Mouse (Mus musculus) bone marrow macrophage, adult 2 months (primary cell): ENCODE results near the gene Otud4.

Experiments
- CTCF ChIP-seq: IDR thresholded peaks from 2 replicates; pipeline ENCODE4 v1.5.1; 2012; ENCODE audit warnings: low read depth, mild to moderate bottlenecking, low read length, moderate library complexity
- POLR2A ChIP-seq: IDR thresholded peaks from 2 replicates; pipeline ENCODE4 v1.6.1; 2012; ENCODE audit warnings: mild to moderate bottlenecking, low read depth, low read length, borderline replicate concordance

GRCm38 (mm10) chr8:79606751-79607300 lies 32.6 kb upstream of the Otud4 start:
- TF ChIP-seq POLR2A = no peak
- no peak for TF ChIP-seq CTCF
